Mouse (Mus musculus) adipose tissue, adult 10 weeks (tissue): ENCODE data around the gene Olfr957. TPM values are rescaled to one million over a fixed set of nuclear protein-coding genes. Genes with fewer than 3 reads are reported as not detected.

Experiments used
- polyA plus RNA-seq: library from polyadenylated mRNA; stranded (reverse); fragments of 350-450 nt; fragmentation: Illumina TruSeq; extraction: RNeasy Lipid Tissue Mini Kit (QIAGEN cat#74804); gene quantifications from one replicate; pipeline ENCODE4 v1.2.3, GENCODE M21; 2014; ENCODE audit warnings: low read depth, low replicate concordance

Gene Olfr957
- not detected for polyA plus RNA-seq

GRCm38 (mm10) chr9:39515531-39515930, at the start of gene Olfr957:
Gene Olfr957, minus strand, starts transcription at chr9:39515809.

GRCm38 (mm10) chr9:39553946-39554345, 38.3 kb upstream of the Olfr957 start, which contains the start of gene Olfr958:
Gene Olfr958, minus strand, starts transcription at chr9:39554054.

GRCm38 (mm10) chr9:39493895-39494294, 21.7 kb downstream of the Olfr957 start, which contains the start of gene Olfr44:
Gene Olfr44, minus strand, starts transcription at chr9:39493995.

GRCm38 (mm10) chr9:39471844-39472243, 43.8 kb downstream of the Olfr957 start, which contains the start of gene Olfr955:
Gene Olfr955, minus strand, starts transcription at chr9:39471944.

Other genes starting within 250 kb of the Olfr957 start
- not detected for gene Olfr945, start 239.0 kb downstream of the Olfr957 start, polyA plus RNA-seq
- gene Olfr948, start 189.8 kb downstream of the Olfr957 start, polyA plus RNA-seq = not detected
- gene Olfr951, start 128.4 kb downstream of the Olfr957 start, polyA plus RNA-seq = not detected
- gene Olfr952, start 88.7 kb downstream of the Olfr957 start, polyA plus RNA-seq = not detected
- gene Olfr954, start 59.1 kb downstream of the Olfr957 start, polyA plus RNA-seq = not detected
- gene Olfr955, start 43.9 kb downstream of the Olfr957 start, polyA plus RNA-seq = not detected
- not detected for gene Olfr44, start 21.8 kb downstream of the Olfr957 start, polyA plus RNA-seq
- gene Olfr958, start 38.2 kb upstream of the Olfr957 start, polyA plus RNA-seq = not detected
- gene Olfr959, start 59.8 kb upstream of the Olfr957 start, polyA plus RNA-seq = not detected
- gene AW551984, start 88.6 kb upstream of the Olfr957 start, polyA plus RNA-seq = 0.19 TPM
- not detected for gene Olfr148, start 94.8 kb upstream of the Olfr957 start, polyA plus RNA-seq
- not detected for gene Olfr960, start 105.6 kb upstream of the Olfr957 start, polyA plus RNA-seq
- not detected for gene Olfr961, start 129.3 kb upstream of the Olfr957 start, polyA plus RNA-seq
- not detected for gene Olfr963, start 151.4 kb upstream of the Olfr957 start, polyA plus RNA-seq
- not detected for gene Olfr149, start 191.3 kb upstream of the Olfr957 start, polyA plus RNA-seq
- not detected for gene Olfr965, start 195.5 kb upstream of the Olfr957 start, polyA plus RNA-seq
- gene Olfr150, start 215.2 kb upstream of the Olfr957 start, polyA plus RNA-seq = not detected
- gene Olfr967, start 230.4 kb upstream of the Olfr957 start, polyA plus RNA-seq = not detected